Mouse (Mus musculus): ENCODE results near the gene Pkd1l2.

DNA sequence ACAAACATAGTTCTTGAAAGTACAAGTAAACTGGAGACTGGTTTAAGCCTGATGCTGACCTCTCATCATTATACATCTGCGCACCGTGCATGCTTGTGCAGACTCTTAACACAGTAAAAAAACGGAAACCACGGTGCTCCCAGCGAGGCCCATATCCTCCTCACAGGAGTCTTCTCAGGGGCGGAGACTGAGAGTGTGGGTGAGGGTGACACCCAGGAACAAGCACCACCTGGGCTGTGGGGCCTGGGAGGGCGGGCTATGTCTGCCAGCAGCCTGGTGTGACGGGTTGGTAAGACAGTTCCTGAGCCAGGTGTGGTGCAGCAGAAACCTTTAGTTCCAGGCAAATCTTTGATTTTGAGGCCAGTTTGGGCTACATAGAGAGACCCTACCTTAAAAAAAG is 129.8 kb downstream of the Pkd1l2 start:
- no peak for TF ChIP-seq CTCF (IDR thresholded peaks at IDR 0.05; ENCODE audit: extremely low read depth, insufficient read depth, insufficient read length, insufficient replicate concordance)
- no peak for TF ChIP-seq POLR2A (IDR thresholded peaks at IDR 0.05; ENCODE audit: low read depth, low read length)

All from spleen, adult 2 months (tissue).